Mouse (Mus musculus) embryonic facial prominence, embryonic 15.5 days (tissue): ENCODE measurements around the gene Spock1. TPM values are rescaled to one million over a fixed set of nuclear protein-coding genes. Genes with fewer than 3 reads are reported as not detected.

Experiments used
- ATAC-seq: fragments of 200-750 bp; cut with Nextera tagmentation; 2 replicates; pipeline ENCODE4 v1.8.0; 2017; ENCODE audit warnings: low read depth, moderate TSS enrichment; ENCODE audit not compliant: insufficient number of reproducible peaks, low FRiP score, low TSS enrichment
- H3K27ac ChIP-seq: fragments of 300-500 bp; sonication (generic); replicated peaks from 2 replicates; pipeline ENCODE4 v1.5.1; 2015; ENCODE audit warnings: mild to moderate bottlenecking, inconsistent platforms
- H3K27me3 ChIP-seq: fragments of 300-500 bp; sonication (generic); 2 replicates; pipeline ENCODE4 v1.6.1; 2015; ENCODE audit warnings: inconsistent platforms
- H3K36me3 ChIP-seq: fragments of 300-500 bp; sonication (generic); 2 replicates; pipeline ENCODE4 v1.6.1; 2015; ENCODE audit warnings: mild to moderate bottlenecking, inconsistent platforms
- H3K4me1 ChIP-seq: fragments of 300-500 bp; sonication (generic); 2 replicates; pipeline ENCODE4 v1.6.1; 2015; ENCODE audit warnings: inconsistent platforms
- H3K4me2 ChIP-seq: fragments of 300-500 bp; sonication (generic); replicated peaks from 2 replicates; pipeline ENCODE4 v1.6.1; 2015; ENCODE audit warnings: mild to moderate bottlenecking, inconsistent platforms
- H3K4me3 ChIP-seq: fragments of 300-500 bp; sonication (generic); replicated peaks from 2 replicates; pipeline ENCODE4 v1.5.1; 2015; ENCODE audit warnings: mild to moderate bottlenecking, inconsistent platforms
- H3K9ac ChIP-seq: fragments of 300-500 bp; sonication (generic); 2 replicates; pipeline ENCODE4 v1.6.1; 2015; ENCODE audit warnings: inconsistent platforms
- H3K9me3 ChIP-seq: fragments of 300-500 bp; sonication (generic); replicated peaks from 2 replicates; pipeline ENCODE4 v1.6.1; 2016; ENCODE audit warnings: inconsistent platforms
- WGBS: fragments of 180-500 bp; shearing (Covaris S2); methylation state at CpG from one replicate; pipeline ENCODE4 v1.1.7; 2015; 5-methylcytosine and 5-hydroxymethylcytosine counted together
- polyA plus RNA-seq: library from polyadenylated mRNA; unstranded; fragments of >200 nt; fragmentation: Nextera tagmentation; extraction: Ambion mirVana; gene quantifications from 2 replicates; pipeline ENCODE4 v1.2.1, GENCODE M21; 2015

The Spock1 gene
- 12.0 and 14.4 TPM in 2 replicates for polyA plus RNA-seq

DNA sequence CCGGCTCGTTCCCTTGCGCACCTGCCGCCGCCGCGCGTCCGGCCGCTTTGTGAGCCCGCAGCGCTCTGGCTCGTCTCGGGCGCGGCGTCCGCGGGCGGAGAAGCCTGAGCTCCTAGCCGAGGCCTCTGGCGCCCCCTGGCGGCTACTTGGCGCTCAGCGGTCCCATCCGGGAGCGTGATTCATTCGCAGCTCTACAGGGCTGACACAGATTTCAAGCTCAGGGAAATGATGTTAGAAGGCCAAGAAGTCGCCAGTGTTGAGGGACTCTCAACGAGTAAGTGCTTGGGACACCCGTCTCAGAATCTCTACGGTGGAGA, at the start of gene Spock1:
TSS of gene Spock1 (minus strand) at position 67 of the 317 bp plus-strand sequence.
- Histone ChIP-seq H3K4me2 (peak within 1 kb of the TSS; percentile 67), H3K9me3 (0 out of 2 replicates have a peak, but pooled peaks cover 6% of the 10 kb centered on the region), H3K27ac (no peak within 1 kb of the TSS), H3K4me1 (peaks cover 10% of the 10 kb centered on the region), H3K36me3 (no peaks in the 10 kb centered on the region), H3K9ac (no peak within 1 kb of the TSS), H3K27me3 (peaks cover 37% of the 10 kb centered on the region), H3K4me3 (peak within 1 kb of the TSS; percentile 45)
- under 1% methylated on average over 32 of the region's 32 CpGs for WGBS
- peak; percentile 56; the same call in 1 of the 2 replicates for ATAC-seq

GRCm38 (mm10) chr13:57950091-57950490, 42.0 kb upstream of the Spock1 start:
- H3K27ac ChIP-seq = no peak overlapping the region
- 0 out of 2 replicates have a peak, but pooled peaks cover 2% of the 10 kb centered on the region for H3K4me1 ChIP-seq
- no peaks in the 10 kb centered on the region for H3K27me3 ChIP-seq
- H3K4me3 ChIP-seq = no peak overlapping the region
- 70% methylated on average over 12 of the region's 12 CpGs for WGBS
- H3K9me3 ChIP-seq = no peaks in the 10 kb centered on the region
- no peak overlapping the region for H3K9ac ChIP-seq
- ATAC-seq = no peak
- no peaks in the 10 kb centered on the region for H3K36me3 ChIP-seq
- H3K4me2 ChIP-seq = no peak overlapping the region

GRCm38 (mm10) chr13:57949513-57949912, 41.4 kb upstream of the Spock1 start:
- Histone ChIP-seq H3K27ac (no peak overlapping the region), H3K4me2 (no peak overlapping the region), H3K9ac (no peak overlapping the region), H3K9me3 (no peaks in the 10 kb centered on the region), H3K27me3 (no peaks in the 10 kb centered on the region), H3K4me3 (no peak overlapping the region), H3K4me1 (0 out of 2 replicates have a peak, but pooled peaks cover 6% of the 10 kb centered on the region), H3K36me3 (no peaks in the 10 kb centered on the region)
- ATAC-seq = no peak
- 88% methylated on average over 4 of the region's 4 CpGs for WGBS

DNA sequence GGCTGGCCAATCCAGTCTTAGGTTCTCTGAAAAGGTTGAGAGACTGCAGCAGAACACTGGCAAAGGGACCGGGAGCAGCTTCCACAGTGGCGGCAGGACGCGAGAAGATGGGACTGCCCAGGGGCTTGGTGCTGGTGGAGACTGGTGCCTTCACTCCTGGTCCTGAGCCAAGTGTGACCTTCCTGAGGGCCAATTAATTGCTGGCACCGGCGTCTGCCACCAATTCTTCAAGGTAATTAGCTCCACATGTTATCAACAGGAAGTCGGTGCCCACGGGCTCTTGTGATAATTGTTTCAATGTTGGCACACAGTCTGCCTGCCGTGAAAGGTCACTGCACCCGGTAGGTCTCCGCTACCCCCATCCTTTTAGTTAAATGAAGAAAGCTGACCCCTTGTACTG, 37.1 kb upstream of the Spock1 start:
- Histone ChIP-seq H3K9ac (no peak overlapping the region), H3K27ac (no peak overlapping the region), H3K4me2 (no peak overlapping the region; the same call in 1 of the 2 replicates), H3K4me3 (no peak overlapping the region), H3K9me3 (no peaks in the 10 kb centered on the region), H3K4me1 (0 out of 2 replicates have a peak, but pooled peaks cover 6% of the 10 kb centered on the region), H3K27me3 (no peaks in the 10 kb centered on the region), H3K36me3 (no peaks in the 10 kb centered on the region)
- WGBS = 35% methylated on average over 11 of the region's 11 CpGs
- ATAC-seq = no peak

GRCm38 (mm10) chr13:57944434-57944833, 36.3 kb upstream of the Spock1 start:
- ATAC-seq = no peak
- Histone ChIP-seq H3K4me2 (no peak overlapping the region), H3K27ac (no peak overlapping the region), H3K4me1 (0 out of 2 replicates have a peak, but pooled peaks cover 6% of the 10 kb centered on the region), H3K4me3 (no peak overlapping the region), H3K36me3 (no peaks in the 10 kb centered on the region), H3K9ac (no peak overlapping the region), H3K27me3 (no peaks in the 10 kb centered on the region), H3K9me3 (no peaks in the 10 kb centered on the region)
- 80% methylated on average over 5 of the region's 5 CpGs for WGBS

DNA sequence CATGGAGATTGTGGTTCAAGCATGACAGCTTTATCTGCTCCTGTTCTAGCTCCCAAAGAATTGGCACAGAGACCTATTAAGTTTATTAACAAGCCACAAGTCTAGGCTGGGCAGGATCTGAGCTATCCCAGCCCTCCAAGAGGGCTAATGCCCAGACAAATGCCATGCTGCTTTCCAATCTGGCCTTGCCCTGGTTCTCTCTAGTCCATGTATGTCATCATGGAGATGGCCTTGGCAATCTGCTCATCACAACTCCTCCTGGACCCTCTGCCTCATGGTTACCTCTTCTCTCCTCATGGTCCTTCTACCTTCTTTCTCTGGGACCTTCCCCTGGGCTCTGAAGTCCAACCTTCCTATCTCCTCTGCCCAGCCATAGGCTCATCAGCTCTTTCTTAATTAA, 35.8 kb upstream of the Spock1 start:
- no peak overlapping the region for H3K9ac ChIP-seq
- ATAC-seq = no peak
- no peaks in the 10 kb centered on the region for H3K36me3 ChIP-seq
- H3K27me3 ChIP-seq = no peaks in the 10 kb centered on the region
- 0 out of 2 replicates have a peak, but pooled peaks cover 6% of the 10 kb centered on the region for H3K4me1 ChIP-seq
- H3K27ac ChIP-seq = no peak overlapping the region
- no peak overlapping the region for H3K4me2 ChIP-seq
- H3K4me3 ChIP-seq = no peak overlapping the region
- no peaks in the 10 kb centered on the region for H3K9me3 ChIP-seq

GRCm38 (mm10) chr13:57937463-57938229, 29.5 kb upstream of the Spock1 start:
- Histone ChIP-seq H3K4me2 (no peak overlapping the region), H3K27ac (no peak overlapping the region), H3K9me3 (no peaks in the 10 kb centered on the region), H3K4me1 (no peaks in the 10 kb centered on the region), H3K9ac (no peak overlapping the region), H3K4me3 (no peak overlapping the region), H3K27me3 (no peaks in the 10 kb centered on the region), H3K36me3 (no peaks in the 10 kb centered on the region)
- 62% methylated on average over 4 of the region's 4 CpGs for WGBS
- no peak for ATAC-seq

DNA sequence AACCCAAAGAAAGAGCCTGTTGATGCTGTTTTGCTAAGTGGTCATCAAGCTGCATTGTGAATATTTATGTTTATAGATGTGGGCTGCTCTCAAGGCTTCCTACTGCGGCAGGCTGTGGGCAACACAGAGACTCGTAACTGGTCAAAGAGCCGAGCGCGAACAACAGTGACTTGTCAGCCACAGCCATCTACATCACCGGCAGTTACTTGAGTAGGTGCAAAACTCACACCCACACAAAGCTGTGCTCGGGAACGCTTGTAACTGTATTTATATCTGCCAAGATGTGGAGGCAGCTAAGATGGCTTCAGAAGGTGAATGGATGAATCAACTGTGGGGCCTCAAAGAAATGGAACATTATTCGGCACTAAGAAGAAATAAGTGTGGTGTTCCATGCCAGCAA, 23.9 kb upstream of the Spock1 start:
- Histone ChIP-seq H3K9ac (no peak overlapping the region), H3K36me3 (no peaks in the 10 kb centered on the region), H3K27ac (no peak overlapping the region), H3K4me1 (peaks cover 10% of the 10 kb centered on the region), H3K4me3 (no peak overlapping the region), H3K27me3 (no peaks in the 10 kb centered on the region), H3K4me2 (no peak overlapping the region), H3K9me3 (no peaks in the 10 kb centered on the region)
- WGBS = 89% methylated on average over 9 of the region's 9 CpGs
- ATAC-seq = no peak

DNA sequence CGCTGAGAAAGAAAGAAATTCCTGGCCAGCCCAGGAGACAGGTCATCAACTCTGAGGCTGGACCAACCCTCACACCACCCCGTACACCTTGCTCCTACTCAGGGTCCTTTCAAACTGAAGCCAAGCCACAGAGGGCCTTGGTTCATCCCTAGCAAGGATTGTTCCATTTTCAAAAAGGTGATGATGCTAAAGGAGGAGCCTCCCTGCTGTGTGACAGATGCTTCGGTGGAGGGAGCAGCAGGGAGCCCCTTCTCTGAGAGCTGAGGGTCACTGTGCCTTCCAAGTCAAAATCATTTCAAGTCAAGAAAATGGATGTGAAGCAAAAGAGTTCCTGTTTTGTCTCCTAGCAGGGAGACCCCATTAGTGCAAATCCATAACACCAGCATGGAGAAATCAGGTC, 23.2 kb upstream of the Spock1 start:
- H3K4me1 ChIP-seq = peaks cover 10% of the 10 kb centered on the region
- no peak overlapping the region for H3K27ac ChIP-seq
- H3K4me3 ChIP-seq = no peak overlapping the region
- 35% methylated on average over 3 of the region's 3 CpGs for WGBS
- H3K9me3 ChIP-seq = no peaks in the 10 kb centered on the region
- H3K4me2 ChIP-seq = no peak overlapping the region
- no peak overlapping the region for H3K9ac ChIP-seq
- ATAC-seq = no peak
- no peaks in the 10 kb centered on the region for H3K27me3 ChIP-seq
- H3K36me3 ChIP-seq = no peaks in the 10 kb centered on the region

DNA sequence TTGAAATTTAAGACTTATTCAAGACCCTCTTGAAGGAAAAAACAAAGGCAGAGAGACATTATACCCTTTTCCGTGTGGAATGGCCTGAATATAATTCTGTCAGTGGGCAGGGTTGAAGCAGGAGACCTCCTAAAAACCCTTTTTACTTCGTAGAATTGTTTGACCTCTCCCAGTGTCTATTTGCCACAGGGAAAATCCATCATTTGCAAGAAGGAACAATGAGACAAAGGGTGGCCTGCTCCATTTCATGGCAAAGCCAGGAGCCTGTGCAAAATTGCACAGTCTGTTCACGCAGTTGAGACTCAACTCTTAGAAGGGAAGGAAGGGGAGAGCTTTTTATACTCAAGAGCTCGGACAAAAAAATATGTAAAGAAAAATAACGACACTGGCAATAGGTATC, 22.6 kb upstream of the Spock1 start:
- ATAC-seq = no peak
- no peak overlapping the region for H3K27ac ChIP-seq
- peaks cover 10% of the 10 kb centered on the region for H3K4me1 ChIP-seq

DNA sequence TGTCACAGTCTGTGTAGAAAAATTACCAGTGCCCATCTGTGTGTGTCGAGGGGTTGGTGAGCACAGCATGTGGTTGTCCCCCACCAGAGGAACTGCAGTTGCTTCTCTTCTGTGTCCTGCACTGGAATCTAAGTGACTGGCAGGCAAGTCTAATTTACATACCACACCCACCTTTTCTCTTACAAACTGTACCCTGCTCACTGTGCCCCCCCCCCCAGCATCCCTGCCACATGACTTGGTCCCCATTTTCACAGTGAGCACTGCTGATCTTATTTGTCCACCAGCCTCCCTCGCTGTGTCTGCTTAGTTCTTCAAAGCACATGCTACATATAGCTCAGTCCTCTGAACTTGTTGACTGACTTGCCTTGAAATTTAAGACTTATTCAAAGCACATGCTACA, 22.2 kb upstream of the Spock1 start:
- no peak overlapping the region for H3K4me2 ChIP-seq
- H3K27me3 ChIP-seq = no peaks in the 10 kb centered on the region
- no peaks in the 10 kb centered on the region for H3K36me3 ChIP-seq
- H3K4me1 ChIP-seq = peaks cover 10% of the 10 kb centered on the region
- 22% methylated on average over 2 of the region's 2 CpGs for WGBS
- H3K4me3 ChIP-seq = no peak overlapping the region
- H3K9me3 ChIP-seq = no peaks in the 10 kb centered on the region
- no peak overlapping the region for H3K27ac ChIP-seq
- no peak for ATAC-seq
- no peak overlapping the region for H3K9ac ChIP-seq

More for the DNA sequence above, 22.6 kb upstream of the Spock1 start:
- Histone ChIP-seq H3K4me2 (no peak overlapping the region), H3K36me3 (no peaks in the 10 kb centered on the region), H3K9me3 (no peaks in the 10 kb centered on the region), H3K27me3 (no peaks in the 10 kb centered on the region), H3K4me3 (no peak overlapping the region), H3K9ac (no peak overlapping the region)
- WGBS = 25% methylated on average over 5 of the region's 5 CpGs

DNA sequence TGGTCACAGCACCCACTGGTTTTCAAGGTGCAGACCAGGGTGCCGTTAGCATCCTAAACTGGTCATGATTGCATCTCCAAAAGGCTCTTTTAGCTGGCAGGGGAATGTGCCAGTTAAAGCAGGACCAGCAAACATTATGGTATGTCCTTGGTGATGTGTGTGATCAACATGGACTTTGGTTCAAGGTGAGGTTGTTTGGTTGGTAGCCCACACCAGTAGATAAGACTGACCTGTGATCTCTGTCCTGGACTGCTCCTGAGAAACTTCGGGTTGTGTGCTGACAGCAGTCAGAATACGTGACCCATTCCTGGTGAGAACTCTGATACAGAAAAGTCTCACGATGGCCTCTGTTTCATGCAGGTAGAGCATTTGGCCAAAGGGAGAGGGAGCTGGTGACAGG, 11.8 kb upstream of the Spock1 start:
- no peak overlapping the region for H3K9ac ChIP-seq

More for the DNA sequence above, 11.8 kb upstream of the Spock1 start:
- no peak for ATAC-seq
- H3K36me3 ChIP-seq = no peaks in the 10 kb centered on the region
- H3K9me3 ChIP-seq = no peaks in the 10 kb centered on the region
- WGBS = 94% methylated on average over 4 of the region's 4 CpGs
- H3K27me3 ChIP-seq = no peaks in the 10 kb centered on the region
- H3K4me2 ChIP-seq = no peak overlapping the region
- H3K4me3 ChIP-seq = no peak overlapping the region
- no peak overlapping the region for H3K27ac ChIP-seq
- no peaks in the 10 kb centered on the region for H3K4me1 ChIP-seq
